Comparison of ENCODE assay signal across 9 mouse cellular contexts in the genomic region with DNA sequence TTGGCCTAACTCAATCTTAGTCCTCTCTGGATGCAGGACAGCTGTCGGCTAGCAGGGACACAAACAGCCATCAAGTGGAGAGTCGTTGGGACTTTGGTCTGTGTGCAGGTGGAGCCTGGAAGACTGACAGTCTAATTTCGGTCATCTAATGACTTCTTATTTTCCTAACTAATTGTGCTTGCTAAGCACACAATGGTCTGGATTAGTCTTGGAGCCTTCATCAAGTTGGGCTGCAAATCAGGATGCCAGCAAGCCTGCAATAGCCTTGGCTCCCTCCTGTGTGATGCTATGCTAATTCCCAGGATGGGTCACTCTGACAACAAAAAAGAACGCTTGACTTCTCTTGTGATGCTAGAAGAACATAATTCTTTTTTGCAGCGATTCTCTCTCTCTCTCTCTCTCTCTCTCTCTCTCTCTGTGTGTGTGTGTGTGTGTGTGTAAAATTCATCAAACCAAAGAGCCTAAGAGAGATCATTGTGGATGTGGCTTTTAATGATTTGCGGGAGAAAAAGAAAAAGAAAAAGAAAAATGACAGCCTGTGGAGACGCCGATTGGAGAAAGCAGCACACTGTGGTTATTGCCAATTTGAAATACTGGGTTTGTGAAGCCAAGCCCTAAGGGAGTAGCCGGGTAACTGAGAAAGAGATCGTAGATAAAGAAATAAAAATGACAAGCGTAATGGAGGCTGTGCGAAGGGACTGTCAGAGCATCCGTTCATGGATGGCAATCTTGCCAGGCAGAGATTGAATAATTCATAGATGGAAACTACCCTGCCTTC.
DNase-seq lines count a peak whose midpoint lies in the region; ATAC-seq and TF ChIP-seq lines count a peak whose summit lies in the region.
"Had no signal": no experiment of that assay in that cellular context is flagged by ENCODE, and none has a peak within 500 bp of the region (broad histone marks: within the 10 kb centered on the region; RNA-seq: fewer than 3 reads in every experiment).

No protein-coding gene starts in this region.

- H3K27me3 ChIP-seq in cerebellum, adult 2 months (ENCODE audit: control insufficient read depth, insufficient read depth, low read length), result no peaks in the 10 kb centered on the region
- H3K27me3 ChIP-seq in forebrain, embryonic 15.5 days, result no peaks in the 10 kb centered on the region
- H3K27me3 ChIP-seq in midbrain, embryonic 12.5 days, result peaks cover 3% of the 10 kb centered on the region; the same call in 1 of the 2 replicates
- H3K27me3 ChIP-seq: limb, embryonic 13.5 days had no signal

- no peak for TF ChIP-seq POLR2A in cerebellum, adult 2 months (IDR thresholded peaks at IDR 0.05; ENCODE audit: borderline replicate concordance, insufficient read depth, low read length)

- peak overlapping the region; percentile 29 for H3K9ac ChIP-seq in forebrain, embryonic 15.5 days (replicated peaks)
- peak overlapping the region; percentile 41 for H3K9ac ChIP-seq in midbrain, embryonic 12.5 days (replicated peaks)
- H3K9ac ChIP-seq: limb, embryonic 13.5 days had no signal

- peak; percentile 36 for DNase-seq in embryo, embryonic 10 days (ENCODE audit: low spot score)
- no peak for DNase-seq in embryo, embryonic 9.5 days (ENCODE audit: extremely low spot score)
- peak; percentile 27 to 29 for DNase-seq in cerebellum, adult 2 months
- DNase-seq in gastrocnemius, adult 18-20 months (ENCODE audit: low spot score), result no peak
- no peak for DNase-seq in lung, postnatal 25 days (ENCODE audit: low spot score)
- no peak for DNase-seq in heart, postnatal 10 days

- H3K4me3 ChIP-seq in cerebellum, adult 2 months (replicated peaks; ENCODE audit: insufficient read depth, low read depth, low read length), result peak overlapping the region; percentile 61
- peak overlapping the region; percentile 33 for H3K4me3 ChIP-seq in forebrain, embryonic 15.5 days
- H3K4me3 ChIP-seq in midbrain, embryonic 12.5 days, result peak overlapping the region; percentile 30
- H3K4me3 ChIP-seq: limb, embryonic 13.5 days had no signal

- H3K4me2 ChIP-seq in forebrain, embryonic 15.5 days (replicated peaks), result peak overlapping the region; percentile 47
- H3K4me2 ChIP-seq in midbrain, embryonic 12.5 days (replicated peaks), result peak overlapping the region; percentile 52
- H3K4me2 ChIP-seq: limb, embryonic 13.5 days had no signal

- no peaks in the 10 kb centered on the region for H3K4me1 ChIP-seq in cerebellum, adult 2 months (ENCODE audit: control insufficient read depth, insufficient read depth, low read length)
- H3K4me1 ChIP-seq in forebrain, embryonic 15.5 days, result peaks cover 40% of the 10 kb centered on the region
- peaks cover 25% of the 10 kb centered on the region for H3K4me1 ChIP-seq in midbrain, embryonic 12.5 days

- no peaks in the 10 kb centered on the region for H3K9me3 ChIP-seq in forebrain, embryonic 15.5 days
- H3K9me3 ChIP-seq in midbrain, embryonic 12.5 days, result no peaks in the 10 kb centered on the region
- H3K9me3 ChIP-seq: limb, embryonic 13.5 days had no signal

- WGBS in cerebellum, adult 2 months, result 6% methylated on average over 13 of the region's 13 CpGs
- 6% methylated on average over 13 of the region's 13 CpGs for WGBS in forebrain, embryonic 15.5 days
- 14% methylated on average over 13 of the region's 13 CpGs for WGBS in midbrain, embryonic 12.5 days

- ATAC-seq in forebrain, embryonic 15.5 days (replicated peaks), result peak; percentile 82
- ATAC-seq in midbrain, embryonic 12.5 days (ENCODE audit: low FRiP score, low read depth), result peak; percentile 83

- intact Hi-C loops in heart, postnatal 10 days (cut with DNase I), result no loop called here

- H3K27ac ChIP-seq in cerebellum, adult 2 months (ENCODE audit: insufficient read depth, low read length), result peak overlapping the region; percentile 15; the same call in 1 of the 2 replicates
- H3K27ac ChIP-seq in forebrain, embryonic 15.5 days (replicated peaks), result peak overlapping the region; percentile 92
- peak overlapping the region; percentile 90 for H3K27ac ChIP-seq in midbrain, embryonic 12.5 days (replicated peaks)
- H3K27ac ChIP-seq: limb, embryonic 13.5 days had no signal

- no peaks in the 10 kb centered on the region for H3K36me3 ChIP-seq in forebrain, embryonic 15.5 days
- no peaks in the 10 kb centered on the region for H3K36me3 ChIP-seq in midbrain, embryonic 12.5 days
- H3K36me3 ChIP-seq: limb, embryonic 13.5 days had no signal

- no peak for TF ChIP-seq CTCF in cerebellum, adult 2 months (IDR thresholded peaks at IDR 0.05; ENCODE audit: borderline replicate concordance, insufficient read depth, low read depth, low read length)

Comparison
In these comparisons a context has a peak if more than half of its experiments do, and no peak if none do; other contexts are left out.
1. DNase-seq: peak in embryo, embryonic 10 days (single experiment) and cerebellum, adult 2 months (2 of 2); none in embryo, embryonic 9.5 days (single experiment), gastrocnemius, adult 18-20 months (single experiment), lung, postnatal 25 days (single experiment) and heart, postnatal 10 days (0 of 2).
2. H3K27ac ChIP-seq: peak in every context shown above with its lines; median percentile 92 in forebrain, embryonic 15.5 days; 90 in midbrain, embryonic 12.5 days; 15 in cerebellum, adult 2 months.
3. Peak in every context shown above with its lines, with median percentiles within 50 percentile points of each other: H3K4me3 ChIP-seq.